Mouse (Mus musculus) testis, adult 2 months (tissue): ENCODE results near the gene Loxl4.

Source experiments
- CTCF ChIP-seq: fragments of 200-500 bp; IDR thresholded peaks from 2 replicates; pipeline ENCODE4 v1.5.1; 2012; ENCODE audit warnings: low read depth, mild to moderate bottlenecking, inconsistent platforms, low read length, moderate library complexity; ENCODE audit not compliant: control insufficient read depth, insufficient read depth, insufficient replicate concordance
- POLR2A ChIP-seq: fragments of 200-500 bp; IDR thresholded peaks from 2 replicates; pipeline ENCODE4 v1.6.1; 2012; ENCODE audit warnings: low read depth, mild to moderate bottlenecking, inconsistent platforms, low read length, moderate library complexity; ENCODE audit not compliant: control insufficient read depth

DNA sequence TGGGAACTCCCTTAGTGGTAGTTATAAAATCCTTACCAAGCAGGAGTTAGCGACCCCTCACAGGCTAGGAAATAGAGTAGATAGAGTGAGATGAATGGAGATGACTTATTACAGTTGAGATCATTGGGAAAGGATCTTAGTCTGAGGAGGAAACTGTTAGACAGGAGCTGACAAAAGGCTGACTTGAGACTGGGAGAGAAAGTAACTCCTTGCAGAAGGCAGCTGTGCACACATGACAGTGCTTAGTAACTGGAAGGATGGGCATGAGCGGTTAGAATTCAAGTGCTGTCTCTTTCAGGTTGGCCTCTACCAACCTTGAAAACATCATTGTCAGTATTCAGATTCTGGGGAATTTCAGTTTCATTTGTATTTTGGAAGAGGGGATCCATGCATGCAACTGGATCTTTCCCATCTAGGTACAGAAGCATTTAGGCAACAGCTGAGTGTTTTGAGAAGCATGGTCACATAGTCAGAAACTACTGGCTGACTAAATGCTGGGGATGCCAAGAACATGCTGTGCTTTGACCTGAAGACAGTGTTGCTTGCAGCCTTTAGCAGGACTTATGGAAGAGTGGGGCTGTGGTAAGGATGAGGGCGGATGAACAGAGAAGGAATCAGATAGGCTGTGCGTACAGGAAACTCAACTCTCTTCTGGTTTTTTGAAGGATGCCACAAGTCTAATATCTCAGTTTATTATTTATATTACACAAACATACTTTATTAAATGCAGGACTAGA is 46.2 kb downstream of the Loxl4 start:
- TF ChIP-seq POLR2A (no peak), CTCF (no peak)
